Mouse (Mus musculus): ENCODE measurements around the gene Ogfod2.

DNA sequence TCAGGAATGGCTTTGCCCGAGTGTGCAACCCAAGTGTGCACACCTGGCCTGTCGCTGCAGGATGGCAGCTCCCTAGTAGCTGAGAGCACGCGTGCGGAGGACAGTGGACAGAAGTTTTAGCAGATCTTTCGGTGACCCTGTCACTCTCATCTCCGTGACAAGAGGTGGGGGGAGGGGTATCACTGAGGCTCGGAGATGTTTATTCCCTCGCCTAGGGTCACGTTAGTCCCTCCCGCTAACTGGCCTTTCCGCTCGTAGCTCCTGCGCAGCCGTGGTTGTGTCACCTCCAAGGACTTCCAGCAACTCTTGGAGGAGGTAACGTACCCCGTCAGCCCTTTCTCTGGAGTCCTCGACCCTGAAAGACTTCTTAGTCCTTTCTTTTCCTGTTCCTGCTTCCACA lies 434 bp downstream of the Ogfod2 start:
- TF ChIP-seq CTCF (IDR thresholded peaks at IDR 0.05), result no peak
- TF ChIP-seq POLR2A (IDR thresholded peaks at IDR 0.05; ENCODE audit: insufficient read depth, low read depth, low read length), result no peak

All from heart, adult 2 months (tissue).